Mouse (Mus musculus): ENCODE measurements at regions not wholly inside any gene's neighbourhood (a gene's known extent, or its start where the extent isn't known, plus 50 kb on each side); places are given as distances from the start of the nearest gene placed in this dataset.

GRCm38 (mm10) chr14:48942882-48943281 is 123.0 kb upstream of the Ap5m1 start:
- DNase-seq (ENCODE audit: low read depth): no peak

- no peak for DNase-seq (ENCODE audit: low read depth)
Measured at GRCm38 (mm10) chr14:48930886-48931285, 135.0 kb upstream of the Ap5m1 start.

GRCm38 (mm10) chr14:48925870-48926269 is 140.0 kb upstream of the Ap5m1 start:
- no peak for DNase-seq (ENCODE audit: low read depth)

- no peak for DNase-seq (ENCODE audit: low read depth)
Measured at GRCm38 (mm10) chr14:48909420-48909819, 156.5 kb upstream of the Ap5m1 start.

- DNase-seq (ENCODE audit: low read depth): no peak
Measured at GRCm38 (mm10) chr14:48907991-48908698, 157.8 kb upstream of the Ap5m1 start.

- DNase-seq (ENCODE audit: low read depth): no peak
Measured at GRCm38 (mm10) chr14:48907403-48907973, 158.4 kb upstream of the Ap5m1 start.

GRCm38 (mm10) chr14:48906956-48907355 is 158.9 kb upstream of the Ap5m1 start:
- DNase-seq (ENCODE audit: low read depth): no peak

GRCm38 (mm10) chr14:48904576-48904975 is 161.3 kb upstream of the Ap5m1 start:
- no peak for DNase-seq (ENCODE audit: low read depth)

- DNase-seq (ENCODE audit: low read depth): peak; percentile 22
Measured at GRCm38 (mm10) chr14:48903526-48903925, 162.4 kb upstream of the Ap5m1 start.

- no peak for DNase-seq (ENCODE audit: low read depth)
Measured at GRCm38 (mm10) chr14:48900201-48900600, 165.7 kb upstream of the Ap5m1 start.

GRCm38 (mm10) chr14:48897140-48897539 is 168.8 kb upstream of the Ap5m1 start:
- DNase-seq (ENCODE audit: low read depth): peak; percentile 35

GRCm38 (mm10) chr14:48896235-48896634 is 169.7 kb upstream of the Ap5m1 start:
- peak; percentile 86 for DNase-seq (ENCODE audit: low read depth)

GRCm38 (mm10) chr14:48891216-48891615 is 174.7 kb upstream of the Ap5m1 start:
- no peak for DNase-seq (ENCODE audit: low read depth)

GRCm38 (mm10) chr14:48888954-48889353 is 176.9 kb upstream of the Ap5m1 start:
- no peak for DNase-seq (ENCODE audit: low read depth)

GRCm38 (mm10) chr14:48880041-48880440 is 185.9 kb upstream of the Ap5m1 start:
- no peak for DNase-seq (ENCODE audit: low read depth)

GRCm38 (mm10) chr14:48877998-48878657 is 187.8 kb upstream of the Ap5m1 start:
- DNase-seq (ENCODE audit: low read depth): no peak

GRCm38 (mm10) chr14:48871313-48871712 is 194.6 kb upstream of the Ap5m1 start:
- DNase-seq (ENCODE audit: low read depth): no peak

- no peak for DNase-seq (ENCODE audit: low read depth)
Measured at GRCm38 (mm10) chr14:48869956-48870355, 195.9 kb upstream of the Ap5m1 start.

GRCm38 (mm10) chr14:48855453-48855852 is 181.8 kb upstream of the Otx2 start:
- DNase-seq (ENCODE audit: low read depth): no peak

GRCm38 (mm10) chr14:48854188-48854924 is 180.7 kb upstream of the Otx2 start:
- DNase-seq (ENCODE audit: low read depth): no peak

- no peak for DNase-seq (ENCODE audit: low read depth)
Measured at GRCm38 (mm10) chr14:48853479-48854187, 180.0 kb upstream of the Otx2 start.

GRCm38 (mm10) chr14:48852787-48853186 is 179.2 kb upstream of the Otx2 start:
- DNase-seq (ENCODE audit: low read depth): no peak

All from 416B (cell line).